Mouse (Mus musculus) kidney, postnatal 36 days (tissue): ENCODE results near the gene Washc3.

Source experiments
- DNase-seq, 2 experiments: peaks; one replicate each; pipeline ENCODE4 v3.0.0; 2021 to 2022; ENCODE audit warnings: mixed read lengths in 2 of 2

The Washc3 gene

DNA sequence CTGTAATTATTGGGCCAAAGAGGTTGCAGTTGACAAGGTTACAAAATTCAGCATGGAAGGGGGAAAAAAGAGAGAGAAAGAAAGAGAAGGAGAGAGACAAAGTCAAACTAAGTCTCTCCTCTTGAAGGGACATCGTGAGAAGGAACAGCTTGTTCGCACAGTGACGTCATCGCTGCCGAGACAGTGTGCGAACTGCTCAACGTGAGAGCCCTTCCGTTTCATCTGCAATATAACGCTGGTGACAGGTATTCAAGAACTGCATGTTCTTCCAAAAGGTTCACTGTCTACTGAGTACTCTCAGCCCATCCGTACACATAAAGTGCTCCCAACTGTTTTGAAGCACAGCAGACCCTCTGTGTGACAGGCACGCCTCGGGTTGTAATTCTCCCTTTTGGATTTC lies 59.4 kb downstream of the Washc3 start:
- DNase-seq, result peak in 1 of 2 experiments; percentile 11

DNA sequence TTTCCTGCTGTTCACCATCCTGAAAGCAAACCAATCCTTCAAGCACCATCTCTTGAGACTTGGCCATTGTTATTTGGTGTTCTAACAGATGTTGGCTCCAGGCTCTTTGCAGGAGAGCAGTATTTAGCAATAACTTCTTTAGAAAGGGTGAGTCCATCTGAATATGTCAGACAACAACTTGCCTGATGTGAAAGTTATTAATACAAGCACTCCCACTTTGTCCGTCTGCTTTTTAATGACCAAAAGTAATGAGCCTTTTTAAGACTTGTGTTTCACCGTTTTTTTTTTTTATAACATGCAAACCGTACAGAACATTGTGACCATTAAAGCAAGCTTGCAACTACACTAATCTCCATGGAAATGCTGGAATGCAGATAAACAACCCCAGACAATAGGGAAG lies 60.3 kb downstream of the Washc3 start:
- DNase-seq, result no peak

DNA sequence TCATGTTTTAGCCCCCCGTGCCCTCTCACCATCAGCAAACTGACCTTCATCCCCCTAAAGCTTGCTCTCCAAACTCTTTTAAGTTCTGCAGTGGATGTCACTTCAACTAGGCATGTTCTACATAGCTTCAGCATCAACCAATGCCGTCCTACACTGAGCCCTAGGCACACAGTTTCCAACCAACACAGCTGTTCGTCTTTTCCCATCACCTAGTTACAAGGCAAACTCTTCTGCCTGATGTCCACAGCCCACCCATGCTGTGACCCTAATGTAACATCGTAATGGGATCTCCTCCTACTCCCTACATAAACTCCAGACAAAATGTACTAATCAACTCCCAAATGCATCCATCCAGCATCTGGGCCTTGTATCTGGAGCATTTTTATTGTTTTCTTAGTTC lies 62.5 kb downstream of the Washc3 start:
- no peak for DNase-seq

DNA sequence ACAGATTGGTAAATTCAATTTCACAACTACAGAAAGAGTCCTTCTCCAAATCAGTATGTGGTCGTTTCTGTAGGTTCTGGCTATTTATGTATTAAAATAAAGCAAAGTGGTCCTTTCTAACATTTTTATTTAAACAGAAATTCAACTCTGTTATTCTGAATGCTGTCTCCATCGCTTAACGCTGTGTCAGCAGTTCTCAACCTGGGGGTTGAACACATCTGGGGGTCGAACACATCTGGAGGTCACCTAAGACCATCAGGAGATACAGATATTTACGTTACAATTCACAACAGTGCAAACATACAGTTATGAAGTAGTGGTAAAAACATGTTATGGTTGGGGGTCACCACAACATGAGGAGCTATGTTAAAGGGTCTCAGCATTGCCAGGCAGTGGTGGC lies 73.2 kb downstream of the Washc3 start:
- DNase-seq, result no peak

DNA sequence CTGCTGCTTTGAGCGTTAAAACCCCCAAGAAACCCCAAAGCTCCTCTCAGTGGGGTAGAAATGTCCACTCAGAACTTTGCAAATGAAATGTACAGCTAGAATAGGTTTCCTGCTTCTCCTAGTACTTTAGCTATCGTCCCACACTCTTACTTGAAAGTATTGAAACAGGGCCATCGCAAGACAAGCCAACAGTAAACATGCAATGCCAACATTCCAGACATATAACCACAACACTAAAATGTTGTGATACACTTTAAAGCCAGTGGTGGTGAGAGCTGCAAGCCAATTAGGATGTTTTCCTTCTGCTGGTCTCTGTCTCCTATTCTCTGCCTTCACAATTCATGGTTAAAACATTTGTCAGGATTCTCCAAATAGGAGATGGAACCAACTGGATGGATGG lies 80.8 kb downstream of the Washc3 start:
- no peak for DNase-seq

DNA sequence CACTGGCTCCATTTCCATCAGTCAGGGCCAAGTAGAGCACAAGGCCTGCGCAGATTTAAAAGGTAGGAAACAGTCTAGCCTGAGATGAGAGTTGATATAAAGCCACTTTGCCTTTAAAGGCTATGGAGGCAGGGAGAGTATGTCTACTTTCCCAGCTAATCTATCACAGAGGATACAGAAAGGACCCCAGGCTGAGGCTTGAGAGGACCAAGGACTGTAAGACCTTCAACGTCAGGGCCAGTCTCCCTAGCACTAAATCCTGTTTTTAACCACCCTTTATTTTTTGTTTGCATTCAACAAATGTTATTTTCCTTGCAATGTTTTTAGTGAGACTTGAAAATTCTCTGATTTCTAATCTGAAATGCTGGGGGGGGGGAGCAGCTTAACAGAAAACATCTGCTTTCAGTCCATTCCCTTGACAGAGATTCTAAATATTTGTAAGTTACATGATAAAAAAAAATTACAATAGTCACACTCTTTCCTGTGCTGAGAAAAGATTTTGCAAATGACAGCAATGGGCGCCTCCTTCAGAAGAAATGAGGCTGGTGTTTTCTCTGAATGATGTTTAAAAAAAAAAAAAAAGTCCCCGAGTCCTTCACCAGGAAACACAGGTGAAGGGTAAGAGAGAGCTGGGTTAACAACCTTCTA lies 83.6 kb downstream of the Washc3 start:
- DNase-seq, result no peak

DNA sequence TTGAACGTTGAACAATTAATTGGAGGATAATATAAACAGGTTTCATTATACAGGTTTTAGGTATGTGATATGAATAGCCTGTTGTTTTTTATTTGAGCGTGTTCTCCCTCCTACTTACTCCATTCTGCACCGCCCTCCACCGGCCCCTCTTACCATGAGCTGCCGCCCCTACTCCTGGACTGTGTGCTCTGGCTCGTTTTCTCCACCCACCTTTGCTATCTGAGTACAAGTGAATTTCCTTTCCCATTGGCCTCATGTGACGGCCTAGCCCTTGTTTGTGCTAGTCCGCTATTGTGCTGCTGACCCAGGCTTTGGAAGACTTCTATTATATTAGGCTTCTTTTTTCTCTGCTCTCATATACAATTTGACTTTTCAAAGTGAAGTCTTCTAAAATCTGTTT lies 86.4 kb downstream of the Washc3 start:
- DNase-seq, result no peak

DNA sequence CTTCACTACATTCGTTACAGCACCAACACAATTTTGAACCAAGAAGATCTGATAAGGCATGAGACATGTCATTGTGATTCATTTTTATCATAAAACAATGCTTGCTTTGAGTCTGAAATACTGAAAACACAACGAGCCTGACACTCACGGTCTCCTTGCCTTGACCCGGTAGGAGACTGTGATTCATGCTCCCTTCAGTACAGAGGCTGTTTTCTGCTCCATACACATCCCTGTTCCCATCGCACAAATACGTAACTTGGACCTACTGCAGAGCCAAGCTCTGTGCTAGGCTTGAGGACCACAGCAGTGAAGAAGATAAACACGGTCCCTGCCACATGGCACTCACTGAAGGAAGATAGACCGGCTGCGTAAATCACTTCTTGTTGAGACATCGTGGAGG lies 87.2 kb downstream of the Washc3 start:
- no peak for DNase-seq

DNA sequence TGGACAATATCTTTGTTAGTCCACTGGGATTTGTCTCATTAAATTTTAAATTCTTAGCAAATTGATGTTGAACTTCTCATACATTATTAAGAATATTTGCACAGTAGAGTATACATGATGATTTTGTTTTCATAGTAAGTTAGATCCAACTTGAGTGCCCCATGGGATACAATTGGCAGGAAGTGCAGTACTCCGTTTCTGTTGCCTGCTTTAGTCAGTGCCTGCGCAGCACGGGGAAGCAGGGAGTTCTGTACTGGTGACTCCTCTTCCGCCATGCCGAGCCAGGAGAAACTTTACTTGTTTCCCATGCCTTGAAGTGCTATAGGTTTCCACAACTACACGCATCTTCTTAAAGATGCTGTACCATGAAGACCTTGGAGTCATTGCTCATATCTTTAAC lies 94.2 kb downstream of the Washc3 start:
- DNase-seq, result no peak
